Mouse (Mus musculus) erythroblast, embryonic 14.5 days (primary cell): ENCODE results near the gene Shb.

Experiments
- GATA1 ChIP-seq: IDR thresholded peaks from 2 replicates; pipeline ENCODE4 v1.6.1; 2012; ENCODE audit warnings: low read length, inconsistent platforms, mixed read lengths
- TAL1 ChIP-seq: IDR thresholded peaks from 3 replicates; pipeline ENCODE4 v1.6.1; 2012; ENCODE audit warnings: low read length, inconsistent platforms, mixed read lengths

DNA sequence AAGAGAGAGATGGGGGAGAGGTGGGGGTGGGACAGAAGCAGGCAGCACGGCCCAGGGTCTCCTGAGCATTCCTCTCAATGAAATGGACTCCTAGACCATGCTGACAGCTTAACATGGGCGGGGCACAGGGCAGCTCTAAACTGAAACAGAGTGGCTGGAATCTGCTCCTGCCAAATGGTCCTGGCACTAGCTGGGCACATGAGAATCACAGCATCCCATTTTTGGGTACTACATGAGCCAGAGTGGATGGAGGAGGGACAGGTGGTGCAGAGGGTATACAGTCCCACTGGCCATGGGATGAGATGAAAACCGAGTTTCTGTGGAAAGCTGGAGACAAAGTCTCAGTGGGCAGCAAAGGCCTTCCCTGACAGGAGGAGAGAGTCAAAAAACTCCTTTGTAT, 87.0 kb downstream of the Shb start:
- TF ChIP-seq GATA1, result no peak
- TF ChIP-seq TAL1, result no peak
